Mouse (Mus musculus) embryonic fibroblast, embryonic 13.5 days (primary cell): ENCODE measurements around the gene Prex1.
"Not testable (repeated sequence)": the region's sequence is repeated elsewhere in the genome, so short reads cannot be mapped to it uniquely, and the experiment has no call there.

Experiments
- CTCF ChIP-seq: IDR thresholded peaks from 2 replicates; pipeline ENCODE4 v1.5.1; 2011; ENCODE audit warnings: mild to moderate bottlenecking, control low read depth, low read length, moderate library complexity, borderline replicate concordance; ENCODE audit not compliant: insufficient read depth
- POLR2A ChIP-seq: IDR thresholded peaks from 2 replicates; pipeline ENCODE4 v1.6.1; 2011; ENCODE audit warnings: low read depth, mild to moderate bottlenecking, control low read depth, low read length, moderate library complexity

DNA sequence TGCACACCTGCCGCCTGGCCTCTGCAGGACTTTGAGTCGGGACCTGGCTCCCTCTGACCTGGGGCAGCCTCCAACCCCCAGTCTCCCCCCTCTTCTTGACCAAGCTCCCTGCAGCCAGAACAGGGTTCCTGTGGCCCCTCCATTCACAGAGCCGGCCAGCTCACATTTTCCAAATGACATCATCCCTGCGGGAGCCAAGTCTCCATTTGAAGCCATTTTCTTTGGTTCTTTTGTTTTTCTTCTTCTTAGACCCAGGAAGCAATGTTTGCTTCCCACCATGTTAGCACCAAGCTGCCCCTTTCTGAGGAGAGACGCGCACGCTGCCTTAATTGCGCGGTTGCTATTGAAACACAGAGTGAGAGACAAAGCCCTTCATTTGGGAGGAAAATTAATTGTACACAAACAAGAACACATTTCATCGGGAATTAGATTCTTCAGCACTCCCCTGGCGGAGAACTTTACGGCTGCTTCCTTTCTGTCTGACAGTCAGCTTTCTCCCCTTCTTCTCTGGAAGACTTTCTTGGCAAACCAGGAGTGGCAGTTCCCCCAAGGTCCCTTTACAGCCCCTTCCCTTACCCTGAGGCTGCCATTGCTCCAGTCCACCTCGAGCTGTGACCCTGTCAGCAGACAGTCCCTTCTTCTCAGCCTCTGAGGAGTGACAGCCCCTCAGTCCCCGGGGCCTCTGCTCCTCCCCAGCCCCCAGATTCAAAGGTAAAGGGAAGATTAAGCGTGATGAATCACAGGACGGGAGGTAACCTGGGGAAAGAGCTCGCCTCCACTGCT lies 196.0 kb downstream of the Prex1 start:
- TF ChIP-seq POLR2A, CTCF: not testable (repeated sequence)
